Mouse (Mus musculus): Measurements from ENCODE around the gene Lclat1.

DNA sequence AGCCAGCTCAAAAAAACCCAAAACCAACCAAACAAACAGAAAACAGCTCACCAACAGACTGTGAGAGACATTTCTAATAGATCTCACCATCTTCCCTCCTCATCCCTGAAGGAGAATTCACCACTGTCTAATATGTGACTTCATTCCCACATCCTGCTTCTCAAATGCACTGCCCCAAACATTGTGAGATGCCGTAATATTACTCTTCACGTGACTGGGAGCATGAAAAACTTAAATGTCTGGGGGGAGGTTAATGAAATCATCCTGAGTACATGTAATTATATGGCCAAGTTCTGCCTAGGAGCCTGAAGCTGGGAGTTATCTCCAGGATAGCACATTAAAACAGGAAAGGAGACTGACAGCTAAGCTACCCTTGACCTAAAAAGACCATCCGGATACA lies 138.3 kb downstream of the Lclat1 start:
- no peak for TF ChIP-seq CTCF (IDR thresholded peaks at IDR 0.05; ENCODE audit: control insufficient read depth, insufficient read depth, low read length)
- no peak for TF ChIP-seq POLR2A (IDR thresholded peaks at IDR 0.05; ENCODE audit: borderline replicate concordance, control insufficient read depth, low read depth, low read length)

Measured in bone marrow, adult 2 months (tissue).